Mouse (Mus musculus): Measurements from ENCODE around the gene Mylip. TPM values are rescaled to one million over a fixed set of nuclear protein-coding genes. Genes with fewer than 3 reads are reported as not detected.
A peak's percentile ranks its signal among the peaks of the same experiment; 100 is the strongest.

Gene Mylip
- polyA plus RNA-seq, 1 experiment from 2014 or later = 2.3 TPM

DNA sequence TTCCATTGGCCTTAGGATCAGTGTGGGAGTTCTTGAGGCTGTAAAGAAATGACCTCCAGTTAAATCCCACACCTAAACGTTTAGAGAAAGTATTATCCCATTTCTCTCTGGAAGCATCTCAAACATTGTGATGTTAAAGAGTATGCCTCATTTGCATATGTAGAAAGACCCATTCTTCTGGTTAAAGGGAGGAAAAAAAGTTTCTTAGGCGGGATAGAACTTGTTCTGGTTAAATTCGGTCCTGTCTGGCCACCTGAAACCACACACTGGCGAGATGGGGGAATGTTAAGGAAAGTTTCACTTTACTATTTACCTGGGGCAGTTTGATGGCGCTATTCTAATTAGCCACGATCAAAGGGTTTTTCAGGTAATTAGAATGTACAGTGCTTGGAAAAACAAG lies 14.7 kb upstream of the Mylip start:
- H3K4me1 ChIP-seq = peaks cover 18% of the 10 kb centered on the region

DNA sequence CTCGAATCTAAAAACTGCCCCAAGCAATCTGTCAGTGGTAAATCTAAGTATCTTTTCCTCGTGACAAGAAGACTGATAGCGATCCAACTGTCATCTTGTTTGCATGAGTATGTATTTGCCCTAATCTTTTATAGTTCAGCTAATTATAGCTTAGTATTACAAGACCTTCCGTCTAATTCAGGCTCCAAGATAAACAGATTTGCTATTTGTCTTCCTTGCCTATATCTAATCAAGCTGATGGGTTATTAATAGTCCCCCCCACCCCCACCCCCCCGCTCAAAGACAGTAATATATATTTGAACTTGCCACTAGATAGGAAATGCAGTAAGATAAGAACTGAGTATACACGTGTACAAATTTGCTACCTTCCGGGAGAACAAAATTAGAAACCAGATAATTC lies 7.3 kb upstream of the Mylip start:
- no peak overlapping the region for H3K4me2 ChIP-seq
- ATAC-seq = no peak
- no peaks in the 10 kb centered on the region for H3K36me3 ChIP-seq (ENCODE audit: poor library complexity, severe bottlenecking)
- no peak overlapping the region for H3K4me3 ChIP-seq
- H3K27me3 ChIP-seq = no peaks in the 10 kb centered on the region
- no peak overlapping the region for H3K27ac ChIP-seq
- no peaks in the 10 kb centered on the region for H3K9me3 ChIP-seq (replicated peaks)
- no peaks in the 10 kb centered on the region for H3K4me1 ChIP-seq
- no peak overlapping the region for H3K9ac ChIP-seq
- WGBS = 87% methylated on average over 7 of the region's 7 CpGs

More for the DNA sequence above, 14.7 kb upstream of the Mylip start:
- no peaks in the 10 kb centered on the region for H3K36me3 ChIP-seq (ENCODE audit: poor library complexity, severe bottlenecking)
- 19% methylated on average over 6 of the region's 6 CpGs for WGBS
- no peaks in the 10 kb centered on the region for H3K9me3 ChIP-seq (replicated peaks)
- H3K27ac ChIP-seq = no peak overlapping the region
- no peak overlapping the region for H3K4me3 ChIP-seq
- H3K27me3 ChIP-seq = 0 out of 2 replicates have a peak, but pooled peaks cover 2% of the 10 kb centered on the region
- H3K4me2 ChIP-seq = no peak overlapping the region
- ATAC-seq = no peak
- no peak overlapping the region for H3K9ac ChIP-seq

DNA sequence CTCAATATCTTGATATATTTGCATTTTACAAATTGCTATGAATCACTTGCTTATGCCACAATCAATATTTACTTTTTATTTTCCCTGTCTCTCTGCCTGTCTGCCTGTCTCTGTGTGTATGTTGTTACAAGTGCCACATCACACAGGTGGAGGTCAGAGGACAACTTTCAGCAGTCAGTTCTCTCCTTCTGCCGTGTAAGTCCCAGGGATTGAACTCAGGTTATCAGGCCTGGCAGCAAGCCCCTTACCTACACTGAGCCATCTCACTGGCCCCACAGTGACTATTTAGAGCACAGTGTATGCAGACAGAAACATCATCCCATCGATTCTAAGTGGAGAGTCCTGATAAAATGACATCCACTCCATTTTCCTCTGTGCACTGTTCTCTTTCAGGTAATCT lies 4.9 kb upstream of the Mylip start:
- Histone ChIP-seq H3K36me3 (ENCODE audit: poor library complexity, severe bottlenecking) (no peaks in the 10 kb centered on the region), H3K4me2 (no peak overlapping the region), H3K27me3 (no peaks in the 10 kb centered on the region), H3K9me3 (replicated peaks) (no peaks in the 10 kb centered on the region), H3K27ac (no peak overlapping the region), H3K9ac (no peak overlapping the region), H3K4me1 (no peaks in the 10 kb centered on the region), H3K4me3 (no peak overlapping the region)
- WGBS = 87% methylated on average over 2 of the region's 2 CpGs
- ATAC-seq = no peak

DNA sequence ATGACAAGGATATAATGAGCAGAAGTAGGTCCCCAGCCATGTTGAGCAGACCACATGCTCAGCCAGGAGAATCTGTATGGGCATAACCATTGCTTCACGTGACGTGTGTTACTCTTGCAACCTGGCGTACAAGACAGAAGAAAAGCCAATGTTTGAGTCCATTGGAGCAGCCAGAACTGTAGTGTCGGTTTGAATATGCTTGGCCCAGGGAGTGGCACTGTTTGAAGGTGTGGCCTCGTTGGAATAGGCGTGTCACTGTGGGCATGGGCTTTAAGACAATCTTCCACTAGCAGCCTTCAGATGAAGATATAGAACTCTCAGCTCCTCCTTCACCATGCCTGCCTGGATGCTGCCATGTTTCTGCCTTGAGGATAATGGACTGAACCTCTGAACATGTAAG lies 4.0 kb upstream of the Mylip start:
- H3K27me3 ChIP-seq = no peaks in the 10 kb centered on the region
- H3K9ac ChIP-seq = no peak overlapping the region
- no peaks in the 10 kb centered on the region for H3K36me3 ChIP-seq (ENCODE audit: poor library complexity, severe bottlenecking)
- no peak overlapping the region for H3K4me3 ChIP-seq
- peaks cover 6% of the 10 kb centered on the region for H3K4me1 ChIP-seq
- WGBS = 93% methylated on average over 6 of the region's 6 CpGs
- no peaks in the 10 kb centered on the region for H3K9me3 ChIP-seq (replicated peaks)
- H3K27ac ChIP-seq = no peak overlapping the region
- no peak overlapping the region for H3K4me2 ChIP-seq
- ATAC-seq = no peak

DNA sequence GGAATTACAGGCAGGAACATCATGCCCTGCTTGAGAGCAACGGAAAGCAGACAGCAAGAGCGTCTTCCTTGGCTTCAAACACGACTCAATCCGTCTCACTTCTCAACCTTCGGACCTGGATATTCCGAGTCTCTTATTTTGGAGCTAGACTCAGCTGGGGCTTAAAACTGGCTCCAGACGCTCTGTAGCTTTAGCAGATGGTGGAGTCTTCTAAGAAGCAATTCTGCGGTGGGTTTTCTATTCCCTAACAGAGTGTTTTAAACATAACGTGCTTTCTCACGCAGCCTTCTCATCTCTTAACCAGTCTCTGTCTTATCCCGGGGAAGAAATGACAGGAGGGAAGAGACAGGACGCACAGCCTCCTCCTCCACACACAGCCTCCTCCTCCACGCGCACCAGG lies 3.3 kb upstream of the Mylip start:
- no peak overlapping the region for H3K4me2 ChIP-seq
- H3K4me1 ChIP-seq = peaks cover 14% of the 10 kb centered on the region
- no peaks in the 10 kb centered on the region for H3K9me3 ChIP-seq (replicated peaks)
- no peaks in the 10 kb centered on the region for H3K36me3 ChIP-seq (ENCODE audit: poor library complexity, severe bottlenecking)
- H3K9ac ChIP-seq = no peak overlapping the region
- ATAC-seq = no peak
- 0 out of 2 replicates have a peak, but pooled peaks cover 3% of the 10 kb centered on the region for H3K27me3 ChIP-seq
- H3K4me3 ChIP-seq = no peak overlapping the region
- 92% methylated on average over 14 of the region's 14 CpGs for WGBS
- H3K27ac ChIP-seq = no peak overlapping the region

DNA sequence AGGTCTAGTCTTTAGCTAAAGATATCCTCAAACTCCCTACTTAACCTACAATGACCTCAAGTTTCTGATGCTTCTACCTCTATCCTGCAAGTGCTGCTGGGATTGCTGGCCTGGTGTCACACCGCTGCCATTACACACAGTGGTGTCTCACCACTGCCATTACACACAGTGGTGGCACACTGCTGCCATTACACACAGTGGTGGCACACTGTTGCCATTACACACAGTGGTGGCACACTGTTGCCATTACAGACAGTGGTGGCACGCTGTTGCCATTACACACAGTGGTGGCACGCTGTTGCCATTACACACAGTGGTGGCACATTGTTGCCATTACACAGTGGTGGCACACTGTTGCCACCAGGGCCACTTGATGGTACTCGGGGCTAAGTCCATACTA lies 2.3 kb upstream of the Mylip start:
- Histone ChIP-seq H3K4me3 (no peak overlapping the region), H3K9me3 (replicated peaks) (no peaks in the 10 kb centered on the region), H3K4me1 (peaks cover 22% of the 10 kb centered on the region), H3K4me2 (no peak overlapping the region), H3K27me3 (0 out of 2 replicates have a peak, but pooled peaks cover 3% of the 10 kb centered on the region), H3K27ac (no peak overlapping the region), H3K36me3 (ENCODE audit: poor library complexity, severe bottlenecking) (no peaks in the 10 kb centered on the region), H3K9ac (no peak overlapping the region)
- ATAC-seq = no peak
- WGBS = 97% methylated on average over 4 of the region's 4 CpGs

DNA sequence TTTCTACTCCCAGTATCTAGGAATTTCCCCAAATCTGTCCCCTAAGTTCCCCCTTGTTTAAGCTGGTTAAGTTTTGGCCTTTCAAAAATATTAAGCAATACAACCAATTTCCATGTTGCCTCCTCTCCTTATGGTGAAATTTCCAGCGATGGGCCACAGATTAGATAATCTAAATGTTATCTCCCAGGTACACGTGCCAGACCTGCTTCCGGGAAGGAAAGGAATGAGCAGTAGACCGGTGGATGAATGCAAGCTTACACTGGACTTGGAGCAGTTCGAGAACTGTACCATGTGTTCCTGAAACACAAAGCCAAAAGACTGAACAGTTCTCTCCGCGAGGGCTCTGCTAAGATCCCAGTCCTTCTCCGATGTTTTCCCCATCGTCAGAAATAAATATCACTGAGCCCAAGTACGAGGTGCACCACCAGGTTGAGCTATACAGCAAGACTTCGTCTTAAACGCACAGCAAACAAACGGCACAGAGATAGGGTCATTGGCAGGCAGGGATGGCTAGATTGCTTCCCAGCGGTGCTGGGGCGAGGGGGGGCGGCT lies 1.2 kb upstream of the Mylip start:
- no peak overlapping the region for H3K27ac ChIP-seq
- H3K36me3 ChIP-seq (ENCODE audit: poor library complexity, severe bottlenecking) = no peaks in the 10 kb centered on the region
- H3K4me3 ChIP-seq = no peak overlapping the region
- ATAC-seq = no peak
- WGBS = 81% methylated on average over 16 of the region's 16 CpGs
- 0 out of 2 replicates have a peak, but pooled peaks cover 3% of the 10 kb centered on the region for H3K27me3 ChIP-seq
- no peaks in the 10 kb centered on the region for H3K9me3 ChIP-seq (replicated peaks)
- peaks cover 22% of the 10 kb centered on the region for H3K4me1 ChIP-seq
- no peak overlapping the region for H3K9ac ChIP-seq
- H3K4me2 ChIP-seq = no peak overlapping the region

DNA sequence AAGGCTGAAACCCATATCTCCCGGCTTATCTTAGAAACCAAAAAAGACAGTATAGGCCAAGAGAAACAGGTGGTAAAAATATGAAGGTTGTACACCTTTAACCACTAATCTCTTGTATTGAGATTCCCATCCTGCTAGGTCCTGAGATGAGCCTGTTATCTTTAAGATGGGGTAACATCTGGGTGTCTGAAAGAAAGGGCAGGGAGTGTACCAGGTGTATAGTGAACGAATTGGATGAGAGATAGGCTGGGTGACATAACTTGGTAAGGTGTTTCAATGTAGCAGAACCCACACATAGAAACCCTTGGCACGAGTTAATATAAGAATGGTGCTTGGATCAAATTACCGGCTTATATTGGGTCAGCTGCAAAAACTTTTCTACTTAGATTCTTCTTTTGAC lies 653 bp upstream of the Mylip start:
- Histone ChIP-seq H3K9ac (0 out of 2 replicates have a peak overlapping the region, but pooled peaks have one; percentile 39), H3K36me3 (ENCODE audit: poor library complexity, severe bottlenecking) (no peaks in the 10 kb centered on the region), H3K9me3 (replicated peaks) (no peaks in the 10 kb centered on the region), H3K4me2 (peak overlapping the region; percentile 99), H3K27me3 (0 out of 2 replicates have a peak, but pooled peaks cover 3% of the 10 kb centered on the region), H3K4me3 (peak overlapping the region; percentile 69), H3K27ac (no peak overlapping the region), H3K4me1 (peaks cover 22% of the 10 kb centered on the region)
- WGBS = 40% methylated on average over 4 of the region's 4 CpGs
- ATAC-seq = no peak

DNA sequence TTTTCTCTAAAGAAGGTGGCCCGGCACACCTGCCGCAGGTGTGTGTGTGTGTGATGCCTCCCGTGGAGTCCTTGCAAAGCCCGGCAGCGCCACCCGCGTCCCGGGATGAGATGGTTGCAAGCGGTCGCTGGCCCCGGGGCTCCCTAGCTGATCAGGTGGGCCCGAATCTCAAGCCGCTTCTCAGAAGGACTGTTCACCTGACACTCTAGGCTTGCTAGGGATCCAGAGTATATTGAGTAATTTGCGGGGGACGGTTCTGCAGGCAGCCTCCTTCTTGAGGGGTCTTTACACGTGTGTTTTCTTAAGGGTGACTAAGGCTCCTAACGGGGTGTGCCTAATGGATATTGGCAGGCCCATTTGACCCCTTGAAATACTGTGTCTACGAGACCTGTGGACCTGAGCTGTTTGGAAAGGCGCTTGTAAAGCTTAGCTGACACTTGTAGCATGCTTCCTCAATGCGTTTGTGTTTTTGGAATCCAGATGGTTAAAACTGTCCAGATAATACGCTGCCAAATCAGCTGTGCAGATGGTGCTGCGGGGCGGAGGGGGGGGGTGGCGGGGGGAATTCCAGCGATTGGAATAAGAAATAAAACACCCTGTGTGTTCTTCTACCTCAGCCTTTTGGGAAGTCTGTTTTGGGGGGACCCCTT lies 895 bp downstream of the Mylip start:
- ATAC-seq = no peak
- Histone ChIP-seq H3K4me3 (peak overlapping the region; percentile 69), H3K36me3 (ENCODE audit: poor library complexity, severe bottlenecking) (no peaks in the 10 kb centered on the region), H3K4me2 (peak overlapping the region; percentile 99), H3K4me1 (peaks cover 22% of the 10 kb centered on the region), H3K9me3 (replicated peaks) (no peaks in the 10 kb centered on the region), H3K9ac (peak overlapping the region; percentile 77), H3K27me3 (0 out of 2 replicates have a peak, but pooled peaks cover 3% of the 10 kb centered on the region), H3K27ac (no peak overlapping the region)
- WGBS = 4% methylated on average over 25 of the region's 25 CpGs

DNA sequence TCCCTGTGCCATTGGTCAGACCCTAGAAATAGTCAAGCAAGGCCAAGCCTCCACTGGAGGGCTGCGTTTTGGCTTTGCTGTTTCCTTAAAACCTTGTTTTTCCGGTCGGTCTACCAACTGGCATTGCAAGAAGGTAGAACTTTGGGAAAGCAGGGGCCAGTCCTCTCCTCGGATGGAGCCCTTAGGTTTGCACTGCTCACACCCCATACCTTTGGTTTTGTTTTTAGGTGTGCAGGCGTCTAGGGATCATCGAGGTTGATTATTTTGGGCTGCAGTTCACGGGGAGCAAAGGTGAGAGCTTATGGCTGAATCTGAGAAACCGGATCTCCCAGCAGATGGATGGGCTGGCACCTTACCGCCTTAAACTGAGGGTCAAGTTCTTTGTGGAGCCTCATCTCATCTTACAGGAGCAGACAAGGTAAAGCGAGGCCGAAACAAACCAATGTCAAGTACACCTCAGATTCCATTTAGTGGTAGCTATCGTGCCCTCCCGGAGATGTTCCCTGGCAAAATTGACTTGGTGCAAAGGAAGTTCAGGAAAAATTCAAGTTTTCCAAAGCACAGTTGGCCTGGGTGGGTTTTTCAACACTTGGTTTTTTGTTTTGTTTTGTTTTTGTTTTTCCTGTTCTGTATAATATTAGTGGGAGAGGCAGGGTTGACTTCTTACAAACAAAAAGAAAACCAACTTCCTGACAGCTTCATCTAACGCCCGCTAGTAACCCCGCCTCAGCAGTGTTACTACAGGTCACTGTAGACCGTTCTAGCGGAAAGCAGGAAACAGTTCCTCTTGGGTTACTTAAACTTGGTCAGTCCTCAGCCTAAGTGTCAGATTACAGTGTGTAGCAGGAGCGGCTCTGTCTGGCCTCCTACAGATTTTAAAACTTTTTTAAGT lies 1.7 kb downstream of the Mylip start:
- H3K27me3 ChIP-seq = 0 out of 2 replicates have a peak, but pooled peaks cover 3% of the 10 kb centered on the region
- no peaks in the 10 kb centered on the region for H3K36me3 ChIP-seq (ENCODE audit: poor library complexity, severe bottlenecking)
- H3K27ac ChIP-seq = no peak overlapping the region
- WGBS = 65% methylated on average over 19 of the region's 19 CpGs
- H3K9me3 ChIP-seq (replicated peaks) = no peaks in the 10 kb centered on the region
- peak overlapping the region; percentile 99 for H3K4me2 ChIP-seq
- peaks cover 22% of the 10 kb centered on the region for H3K4me1 ChIP-seq
- no peak overlapping the region for H3K9ac ChIP-seq
- H3K4me3 ChIP-seq = peak overlapping the region; percentile 22
- no peak for ATAC-seq

DNA sequence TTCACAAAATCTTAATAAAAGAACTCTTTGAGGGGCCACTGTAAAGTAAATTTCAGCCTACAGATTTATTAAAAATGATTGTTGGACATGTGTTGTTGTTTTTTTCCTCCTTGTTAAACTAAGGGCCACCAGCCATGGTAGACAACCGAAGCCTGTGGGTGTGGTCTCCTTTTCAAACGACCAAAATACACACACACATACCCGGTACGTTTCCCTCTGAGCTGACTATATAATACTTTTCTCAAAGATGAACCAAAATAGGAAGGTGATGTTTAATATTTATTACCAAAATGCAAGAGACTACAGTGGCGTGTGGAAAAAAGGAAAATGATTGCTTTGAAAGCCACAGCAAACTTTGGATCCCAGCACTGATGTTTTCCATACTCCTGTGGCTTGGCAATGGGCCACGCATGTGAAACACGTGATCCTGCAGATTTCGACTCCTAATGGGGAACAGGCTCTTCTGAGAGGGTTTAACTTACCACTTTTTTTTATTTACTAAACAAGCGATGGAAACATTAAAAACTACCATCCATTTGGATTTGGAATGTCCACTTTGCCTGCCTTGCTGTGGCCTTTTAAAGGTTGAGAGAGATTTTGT lies 2.4 kb downstream of the Mylip start:
- Histone ChIP-seq H3K27ac (no peak overlapping the region), H3K9me3 (replicated peaks) (no peaks in the 10 kb centered on the region), H3K4me2 (no peak overlapping the region), H3K27me3 (0 out of 2 replicates have a peak, but pooled peaks cover 3% of the 10 kb centered on the region), H3K36me3 (ENCODE audit: poor library complexity, severe bottlenecking) (no peaks in the 10 kb centered on the region), H3K9ac (no peak overlapping the region), H3K4me3 (no peak overlapping the region), H3K4me1 (peaks cover 23% of the 10 kb centered on the region)
- no peak for ATAC-seq
- WGBS = 67% methylated on average over 9 of the region's 9 CpGs
